Mouse (Mus musculus) ES-Bruce4 (cell line): ENCODE data around the gene Ank2. TPM values are rescaled to one million over a fixed set of nuclear protein-coding genes. Genes with fewer than 3 reads are reported as not detected.

Experiments
- H3K27ac ChIP-seq: 2 replicates; pipeline ENCODE4 v1.5.1; 2012; ENCODE audit warnings: low read length, inconsistent platforms; ENCODE audit not compliant: insufficient read depth
- H3K27me3 ChIP-seq: 2 replicates; pipeline ENCODE4 v1.6.1; 2012; ENCODE audit warnings: mild to moderate bottlenecking, low read length, inconsistent platforms; ENCODE audit not compliant: control insufficient read depth, poor library complexity, insufficient read depth, severe bottlenecking
- H3K36me3 ChIP-seq: 2 replicates; pipeline ENCODE4 v1.6.1; 2012; ENCODE audit warnings: inconsistent platforms, mild to moderate bottlenecking, low read length, moderate library complexity; ENCODE audit not compliant: control insufficient read depth, poor library complexity, insufficient read depth, severe bottlenecking
- H3K4me1 ChIP-seq: one replicate; pipeline ENCODE4 v1.8.1; 2011; ENCODE audit warnings: low read length; ENCODE audit not compliant: control insufficient read depth, insufficient read depth
- H3K4me3 ChIP-seq: 2 replicates; pipeline ENCODE4 v1.5.1; 2011; ENCODE audit warnings: low read depth, mild to moderate bottlenecking, low read length
- H3K9ac ChIP-seq: 2 replicates; pipeline ENCODE4 v1.6.1; 2012; ENCODE audit warnings: low read depth, mild to moderate bottlenecking, inconsistent platforms; ENCODE audit not compliant: poor library complexity, severe bottlenecking
- H3K9me3 ChIP-seq: replicated peaks from 2 replicates; pipeline ENCODE4 v1.6.1; 2012; ENCODE audit warnings: mild to moderate bottlenecking, low read length, inconsistent platforms; ENCODE audit not compliant: control insufficient read depth, poor library complexity, insufficient read depth, severe bottlenecking
- CTCF ChIP-seq: IDR thresholded peaks from one replicate; pipeline ENCODE4 v1.8.1; 2011; ENCODE audit warnings: low read depth, low read length
- EP300 ChIP-seq: IDR thresholded peaks from 2 replicates; pipeline ENCODE4 v1.6.1; 2011; ENCODE audit warnings: low read depth, low read length; ENCODE audit not compliant: insufficient read depth
- POLR2A ChIP-seq: IDR thresholded peaks from one replicate; pipeline ENCODE4 v1.8.1; 2011; ENCODE audit warnings: low read length; ENCODE audit not compliant: insufficient read depth
- polyA plus RNA-seq: library from polyadenylated mRNA; stranded (reverse); fragments of >200 nt; gene quantifications from 2 replicates; pipeline ENCODE4 v1.2.4, GENCODE M21; 2011; ENCODE audit warnings: low read depth; ENCODE audit not compliant: missing spikeins, insufficient read depth, insufficient read length

Gene Ank2
- polyA plus RNA-seq, 1 experiment: 29.9 TPM

GRCm38 (mm10) chr3:127188789-127189128 lies 310.4 kb downstream of the Ank2 start:
- H3K27me3 ChIP-seq: no peaks in the 10 kb centered on the region
- H3K9ac ChIP-seq: no peak overlapping the region
- H3K27ac ChIP-seq: no peak overlapping the region
- no peaks in the 10 kb centered on the region for H3K4me1 ChIP-seq
- no peaks in the 10 kb centered on the region for H3K36me3 ChIP-seq
- no peak for TF ChIP-seq EP300
- no peak for TF ChIP-seq CTCF
- no peak for TF ChIP-seq POLR2A
- H3K9me3 ChIP-seq: no peaks in the 10 kb centered on the region
- H3K4me3 ChIP-seq: no peak overlapping the region

GRCm38 (mm10) chr3:127188086-127188788 lies 310.9 kb downstream of the Ank2 start:
- H3K27ac ChIP-seq: no peak overlapping the region
- H3K9ac ChIP-seq: no peak overlapping the region
- no peaks in the 10 kb centered on the region for H3K36me3 ChIP-seq
- no peaks in the 10 kb centered on the region for H3K9me3 ChIP-seq
- H3K4me3 ChIP-seq: no peak overlapping the region
- no peak for TF ChIP-seq POLR2A
- TF ChIP-seq CTCF: no peak
- no peak for TF ChIP-seq EP300
- H3K4me1 ChIP-seq: no peaks in the 10 kb centered on the region
- H3K27me3 ChIP-seq: no peaks in the 10 kb centered on the region

- Histone ChIP-seq H3K27ac (no peak overlapping the region), H3K4me1 (no peaks in the 10 kb centered on the region), H3K9me3 (no peaks in the 10 kb centered on the region), H3K4me3 (no peak overlapping the region), H3K36me3 (no peaks in the 10 kb centered on the region), H3K9ac (no peak overlapping the region), H3K27me3 (no peaks in the 10 kb centered on the region)
- no peak for TF ChIP-seq POLR2A
- TF ChIP-seq CTCF: no peak
- no peak for TF ChIP-seq EP300
Measured at GRCm38 (mm10) chr3:127187081-127187480, 312.1 kb downstream of the Ank2 start.

- H3K36me3 ChIP-seq: no peaks in the 10 kb centered on the region
- no peak overlapping the region for H3K27ac ChIP-seq
- no peak overlapping the region for H3K4me3 ChIP-seq
- no peaks in the 10 kb centered on the region for H3K27me3 ChIP-seq
- no peak overlapping the region for H3K9ac ChIP-seq
- H3K9me3 ChIP-seq: no peaks in the 10 kb centered on the region
- no peak for TF ChIP-seq EP300
- no peak for TF ChIP-seq CTCF
- no peak for TF ChIP-seq POLR2A
- no peaks in the 10 kb centered on the region for H3K4me1 ChIP-seq
Measured at GRCm38 (mm10) chr3:127186239-127186638, 312.9 kb downstream of the Ank2 start.

GRCm38 (mm10) chr3:127183998-127184753 lies 315.0 kb downstream of the Ank2 start:
- TF ChIP-seq CTCF (peak; percentile 55), EP300 (no peak)

GRCm38 (mm10) chr3:127172697-127173096 lies 326.5 kb downstream of the Ank2 start:
- no peaks in the 10 kb centered on the region for H3K27me3 ChIP-seq
- H3K9ac ChIP-seq: no peak overlapping the region
- no peaks in the 10 kb centered on the region for H3K9me3 ChIP-seq
- no peaks in the 10 kb centered on the region for H3K4me1 ChIP-seq
- H3K36me3 ChIP-seq: no peaks in the 10 kb centered on the region
- no peak overlapping the region for H3K4me3 ChIP-seq
- TF ChIP-seq EP300 (no peak), POLR2A (no peak), CTCF (no peak)
- no peak overlapping the region for H3K27ac ChIP-seq

More at GRCm38 (mm10) chr3:127183998-127184753, 315.0 kb downstream of the Ank2 start:
- Histone ChIP-seq H3K27me3 (no peaks in the 10 kb centered on the region), H3K9me3 (no peaks in the 10 kb centered on the region), H3K27ac (no peak overlapping the region), H3K4me1 (no peaks in the 10 kb centered on the region), H3K9ac (no peak overlapping the region), H3K4me3 (no peak overlapping the region), H3K36me3 (no peaks in the 10 kb centered on the region)
